Mouse (Mus musculus) limb, embryonic 10.5 days (tissue): ENCODE measurements around the gene Hc. TPM values are rescaled to one million over a fixed set of nuclear protein-coding genes. Genes with fewer than 3 reads are reported as not detected.
A peak's percentile ranks its signal among the peaks of the same experiment; 100 is the strongest.

Experiments
- DNase-seq: peaks from one replicate; pipeline ENCODE4 v3.0.0-alpha.2; 2017; ENCODE audit warnings: low spot score
- H3K27ac ChIP-seq: fragments of 300-500 bp; sonication (generic); 2 replicates; pipeline ENCODE4 v1.5.1; 2016; ENCODE audit warnings: mild to moderate bottlenecking
- H3K27me3 ChIP-seq: fragments of 300-500 bp; sonication (generic); 2 replicates; pipeline ENCODE4 v1.6.1; 2016; ENCODE audit warnings: low read depth, mild to moderate bottlenecking; ENCODE audit not compliant: poor library complexity, severe bottlenecking
- H3K36me3 ChIP-seq: fragments of 300-500 bp; sonication (generic); 2 replicates; pipeline ENCODE4 v1.6.1; 2016; ENCODE audit warnings: mild to moderate bottlenecking, moderate library complexity
- H3K4me1 ChIP-seq: fragments of 300-500 bp; sonication (generic); 2 replicates; pipeline ENCODE4 v1.6.1; 2016
- H3K4me3 ChIP-seq: fragments of 300-500 bp; sonication (generic); 2 replicates; pipeline ENCODE4 v1.5.1; 2016; ENCODE audit warnings: mild to moderate bottlenecking, moderate library complexity
- H3K9me3 ChIP-seq: fragments of 300-500 bp; sonication (generic); replicated peaks from 2 replicates; pipeline ENCODE4 v1.6.1; 2016; ENCODE audit warnings: mild to moderate bottlenecking
- WGBS: fragments of 180-500 bp; shearing (Covaris S2); methylation state at CpG from one replicate; pipeline ENCODE4 v1.1.7; 2016; 5-methylcytosine and 5-hydroxymethylcytosine counted together
- polyA plus RNA-seq: library from polyadenylated mRNA; unstranded; fragments of >200 nt; fragmentation: Nextera tagmentation; extraction: Ambion mirVana; gene quantifications from 2 replicates; pipeline ENCODE4 v1.2.1, GENCODE M21; 2016

Gene Hc
- polyA plus RNA-seq, 1 experiment from 2014 or later, result not detected

GRCm38 (mm10) chr2:34984885-34985284, 76.4 kb downstream of the Hc start:
- WGBS, result 86% methylated on average over 8 of the region's 8 CpGs
- Histone ChIP-seq H3K4me1 (peaks cover 25% of the 10 kb centered on the region), H3K4me3 (no peak overlapping the region)

GRCm38 (mm10) chr2:34982906-34983698, 78.1 kb downstream of the Hc start:
- peak overlapping the region; percentile 2; the same call in 1 of the 2 replicates for H3K27ac ChIP-seq
- H3K9me3 ChIP-seq, result no peaks in the 10 kb centered on the region
- H3K4me3 ChIP-seq, result no peak overlapping the region
- H3K4me1 ChIP-seq, result peaks cover 25% of the 10 kb centered on the region
- no peaks in the 10 kb centered on the region for H3K27me3 ChIP-seq
- no peak for DNase-seq
- WGBS, result 57% methylated on average over 11 of the region's 11 CpGs
- no peaks in the 10 kb centered on the region for H3K36me3 ChIP-seq

More at GRCm38 (mm10) chr2:34984885-34985284, 76.4 kb downstream of the Hc start:
- DNase-seq, result no peak
- no peaks in the 10 kb centered on the region for H3K27me3 ChIP-seq
- H3K36me3 ChIP-seq, result no peaks in the 10 kb centered on the region
- H3K27ac ChIP-seq, result no peak overlapping the region
- H3K9me3 ChIP-seq, result no peaks in the 10 kb centered on the region

- peaks cover 25% of the 10 kb centered on the region for H3K4me1 ChIP-seq
- H3K9me3 ChIP-seq, result no peaks in the 10 kb centered on the region
- H3K4me3 ChIP-seq, result no peak overlapping the region
- 67% methylated on average over 14 of the region's 14 CpGs for WGBS
- no peaks in the 10 kb centered on the region for H3K27me3 ChIP-seq
- no peak for DNase-seq
- H3K27ac ChIP-seq, result peak overlapping the region; percentile 2; the same call in 1 of the 2 replicates
- H3K36me3 ChIP-seq, result no peaks in the 10 kb centered on the region
These were observed 79.0 kb downstream of the Hc start for GRCm38 (mm10) chr2:34982096-34982724.

- H3K27ac ChIP-seq, result no peak overlapping the region
- WGBS, result 82% methylated on average over 3 of the region's 3 CpGs
- H3K4me1 ChIP-seq, result peaks cover 25% of the 10 kb centered on the region
- no peaks in the 10 kb centered on the region for H3K36me3 ChIP-seq
- H3K4me3 ChIP-seq, result no peak overlapping the region
- no peaks in the 10 kb centered on the region for H3K9me3 ChIP-seq
- H3K27me3 ChIP-seq, result no peaks in the 10 kb centered on the region
- DNase-seq, result no peak
These were observed 81.7 kb downstream of the Hc start for GRCm38 (mm10) chr2:34979459-34980011.

- 97% methylated on average over 2 of the region's 2 CpGs for WGBS
- H3K4me1 ChIP-seq, result peaks cover 22% of the 10 kb centered on the region
- no peak overlapping the region for H3K4me3 ChIP-seq
- no peaks in the 10 kb centered on the region for H3K9me3 ChIP-seq
- H3K36me3 ChIP-seq, result no peaks in the 10 kb centered on the region
- no peak for DNase-seq
- H3K27ac ChIP-seq, result no peak overlapping the region
- no peaks in the 10 kb centered on the region for H3K27me3 ChIP-seq
These were observed 83.0 kb downstream of the Hc start for GRCm38 (mm10) chr2:34978226-34978625.

GRCm38 (mm10) chr2:34976945-34977658, 84.1 kb downstream of the Hc start:
- Histone ChIP-seq H3K9me3 (no peaks in the 10 kb centered on the region), H3K4me1 (peaks cover 11% of the 10 kb centered on the region), H3K27me3 (no peaks in the 10 kb centered on the region), H3K4me3 (no peak overlapping the region), H3K36me3 (no peaks in the 10 kb centered on the region), H3K27ac (no peak overlapping the region)
- 83% methylated on average over 8 of the region's 8 CpGs for WGBS
- no peak for DNase-seq

- DNase-seq, result no peak
- H3K27me3 ChIP-seq, result no peaks in the 10 kb centered on the region
- no peak overlapping the region for H3K27ac ChIP-seq
- H3K9me3 ChIP-seq, result no peaks in the 10 kb centered on the region
- H3K4me3 ChIP-seq, result no peak overlapping the region
- H3K4me1 ChIP-seq, result peaks cover 7% of the 10 kb centered on the region; the same call in 1 of the 2 replicates
- WGBS, result 94% methylated on average over 6 of the region's 6 CpGs
- no peaks in the 10 kb centered on the region for H3K36me3 ChIP-seq
These were observed 84.8 kb downstream of the Hc start for GRCm38 (mm10) chr2:34976447-34976846.

- 85% methylated on average over 8 of the region's 8 CpGs for WGBS
- Histone ChIP-seq H3K4me1 (peaks cover 8% of the 10 kb centered on the region; the same call in 1 of the 2 replicates), H3K9me3 (no peaks in the 10 kb centered on the region), H3K4me3 (no peak overlapping the region), H3K27ac (no peak overlapping the region), H3K36me3 (no peaks in the 10 kb centered on the region), H3K27me3 (no peaks in the 10 kb centered on the region)
- no peak for DNase-seq
These were observed 88.2 kb downstream of the Hc start for GRCm38 (mm10) chr2:34973087-34973486.

- Histone ChIP-seq H3K4me3 (no peak overlapping the region), H3K27ac (no peak overlapping the region), H3K4me1 (peaks cover 8% of the 10 kb centered on the region; the same call in 1 of the 2 replicates), H3K27me3 (no peaks in the 10 kb centered on the region), H3K9me3 (no peaks in the 10 kb centered on the region), H3K36me3 (no peaks in the 10 kb centered on the region)
- no peak for DNase-seq
- WGBS, result 71% methylated on average over 11 of the region's 11 CpGs
These were observed 90.0 kb downstream of the Hc start for GRCm38 (mm10) chr2:34971080-34971888.

- no peak overlapping the region for H3K27ac ChIP-seq
- peaks cover 16% of the 10 kb centered on the region for H3K4me1 ChIP-seq
- WGBS, result 35% methylated on average over 9 of the region's 9 CpGs
- no peaks in the 10 kb centered on the region for H3K27me3 ChIP-seq
- DNase-seq, result peak; percentile 89
- H3K36me3 ChIP-seq, result no peaks in the 10 kb centered on the region
- no peak overlapping the region for H3K4me3 ChIP-seq
- H3K9me3 ChIP-seq, result no peaks in the 10 kb centered on the region
These were observed 91.0 kb downstream of the Hc start for GRCm38 (mm10) chr2:34970092-34970750.

- no peak overlapping the region for H3K27ac ChIP-seq
- 87% methylated on average over 7 of the region's 7 CpGs for WGBS
- DNase-seq, result no peak
- H3K36me3 ChIP-seq, result no peaks in the 10 kb centered on the region
- H3K4me3 ChIP-seq, result no peak overlapping the region
- H3K27me3 ChIP-seq, result no peaks in the 10 kb centered on the region
- no peaks in the 10 kb centered on the region for H3K9me3 ChIP-seq
- peaks cover 19% of the 10 kb centered on the region for H3K4me1 ChIP-seq
These were observed 92.1 kb downstream of the Hc start for GRCm38 (mm10) chr2:34969166-34969565.
